24 mouse cellular contexts compared by ENCODE assay signal in the genomic region with DNA sequence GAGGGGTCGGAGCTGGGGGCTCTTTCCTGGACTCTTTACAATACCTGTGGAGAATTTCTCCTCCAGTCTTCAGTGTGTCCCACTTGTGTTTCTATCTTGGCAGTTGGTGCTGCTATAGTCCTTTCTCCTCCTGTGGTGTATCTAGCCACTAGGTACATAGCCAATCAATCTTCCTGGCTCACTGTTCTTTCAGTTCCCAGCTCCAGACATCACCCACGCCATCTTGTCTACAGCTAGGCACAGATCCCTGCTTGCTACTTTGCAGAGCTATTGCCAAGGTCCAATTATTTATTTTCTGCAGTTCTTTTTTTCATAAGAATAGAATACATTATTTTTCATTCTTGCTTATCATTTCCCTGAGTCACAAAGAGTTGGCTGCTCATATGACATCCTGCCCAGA. TPM values are rescaled to one million over a fixed set of nuclear protein-coding genes. Genes with fewer than 3 reads are reported as not detected.
DNase-seq lines count a peak whose midpoint lies in the region; ATAC-seq lines count a peak whose summit lies in the region.
"Had no signal": no experiment of that assay in that cellular context is flagged by ENCODE, and none has a peak within 500 bp of the region (broad histone marks: within the 10 kb centered on the region; RNA-seq: fewer than 3 reads in every experiment).

No protein-coding gene starts in this region.

- 69% methylated on average over 2 of the region's 2 CpGs for WGBS in embryonic facial prominence, embryonic 14.5 days
- 77% methylated on average over 2 of the region's 2 CpGs for WGBS in embryonic facial prominence, embryonic 10.5 days

- no peak overlapping the region for H3K9ac ChIP-seq in embryonic facial prominence, embryonic 14.5 days (ENCODE audit: low read depth, low read length)
- H3K9ac ChIP-seq: embryonic facial prominence, embryonic 13.5 days; forebrain, embryonic 13.5 days; forebrain, embryonic 15.5 days; forebrain, postnatal 0 days had no signal

- no peaks in the 10 kb centered on the region for H3K36me3 ChIP-seq in embryonic facial prominence, embryonic 14.5 days (ENCODE audit: control insufficient read depth, insufficient read depth, low read length)
- no peaks in the 10 kb centered on the region for H3K36me3 ChIP-seq in embryonic facial prominence, embryonic 10.5 days (replicated peaks)
- H3K36me3 ChIP-seq: embryonic facial prominence, embryonic 13.5 days; forebrain, embryonic 15.5 days; G1E had no signal

- peaks cover 4% of the 10 kb centered on the region; the same call in 1 of the 2 replicates for H3K4me1 ChIP-seq in embryonic facial prominence, embryonic 14.5 days (ENCODE audit: control insufficient read depth, insufficient read depth, low read length)
- H3K4me1 ChIP-seq in embryonic facial prominence, embryonic 10.5 days: no peaks in the 10 kb centered on the region

- H3K4me3 ChIP-seq in embryonic facial prominence, embryonic 14.5 days (ENCODE audit: low read depth, low read length): no peak overlapping the region
- no peak overlapping the region for H3K4me3 ChIP-seq in embryonic facial prominence, embryonic 10.5 days
- H3K4me3 ChIP-seq: embryonic facial prominence, embryonic 13.5 days; erythroblast, embryonic 14.5 days; forebrain, embryonic 13.5 days; forebrain, embryonic 15.5 days had no signal

- H3K4me2 ChIP-seq in embryonic facial prominence, embryonic 14.5 days (ENCODE audit: low read depth, low read length): no peak overlapping the region
- H3K4me2 ChIP-seq: embryonic facial prominence, embryonic 13.5 days; forebrain, embryonic 13.5 days; forebrain, embryonic 15.5 days had no signal

- H3K27ac ChIP-seq in embryonic facial prominence, embryonic 14.5 days (replicated peaks; ENCODE audit: low read depth, low read length): no peak overlapping the region
- no peak overlapping the region for H3K27ac ChIP-seq in embryonic facial prominence, embryonic 10.5 days (replicated peaks)
- H3K27ac ChIP-seq: embryonic facial prominence, embryonic 13.5 days; forebrain, embryonic 13.5 days; forebrain, embryonic 15.5 days had no signal

- peak; percentile 9 for DNase-seq in embryonic facial prominence, embryonic 14.5 days (ENCODE audit: low spot score)
- DNase-seq in embryonic facial prominence, embryonic 10.5 days (ENCODE audit: low spot score): no peak
- peak; percentile 71 for DNase-seq in brain, adult 2 months (ENCODE audit: low read depth, low spot score)
- peak; percentile 31 for DNase-seq in telencephalon, adult 2 months (ENCODE audit: low read depth, low spot score)
- no peak for DNase-seq in ovary, postnatal 10 days (ENCODE audit: low spot score)
- DNase-seq: adrenal gland, adult 8-10 months; adrenal gland, postnatal 14 days; adrenal gland, postnatal 36 days; B cell, adult 2 months; cerebellum, adult 11 months; cerebellum, adult 18-20 months; cerebellum, adult 8-10 months; cerebellum, adult 9-11 months; cerebellum, postnatal 25 days; forebrain, postnatal 0 days had no signal

- ATAC-seq in embryonic facial prominence, embryonic 14.5 days (ENCODE audit: low read depth): no peak
- ATAC-seq: activated CD4-positive, CD25-positive, alpha-beta regulatory T cell, adult 4 months; CD4-positive, CD25-positive, alpha-beta regulatory T cell, adult 4 months; forebrain, embryonic 13.5 days; forebrain, embryonic 15.5 days; forebrain, postnatal 0 days; Patski had no signal

- no peaks in the 10 kb centered on the region for H3K9me3 ChIP-seq in embryonic facial prominence, embryonic 14.5 days (ENCODE audit: control insufficient read depth, low read length)
- no peaks in the 10 kb centered on the region for H3K9me3 ChIP-seq in embryonic facial prominence, embryonic 10.5 days
- H3K9me3 ChIP-seq: embryonic facial prominence, embryonic 13.5 days; forebrain, embryonic 13.5 days; forebrain, embryonic 15.5 days; G1E had no signal

- H3K27me3 ChIP-seq in embryonic facial prominence, embryonic 14.5 days (replicated peaks; ENCODE audit: control insufficient read depth, insufficient read depth, low read length): no peaks in the 10 kb centered on the region
- H3K27me3 ChIP-seq in embryonic facial prominence, embryonic 10.5 days (replicated peaks; ENCODE audit: low read depth, poor library complexity, severe bottlenecking): no peaks in the 10 kb centered on the region
- H3K27me3 ChIP-seq: CH12.LX; embryonic facial prominence, embryonic 13.5 days; forebrain, embryonic 13.5 days; forebrain, embryonic 15.5 days had no signal

RNA-seq across cellular contexts. Expression of a gene that starts 34.2 kb away (rescaled TPM):
- 3.6 and 5.6 TPM in 2 replicates for polyA plus RNA-seq in embryonic facial prominence, embryonic 14.5 days (2014; fragmentation: Nextera tagmentation; extraction: Ambion mirVana)
- 0.77 and 0.87 TPM in 2 replicates for polyA plus RNA-seq in embryonic facial prominence, embryonic 10.5 days (2016; fragmentation: Nextera tagmentation; extraction: Ambion mirVana)
- polyA plus RNA-seq: Patski had no signal

Comparison
In these comparisons a context has a peak if more than half of its experiments do, and no peak if none do; other contexts are left out.
1. DNase-seq: peak in embryonic facial prominence, embryonic 14.5 days (single experiment), brain, adult 2 months (single experiment) and telencephalon, adult 2 months (single experiment); none in embryonic facial prominence, embryonic 10.5 days (single experiment) and ovary, postnatal 10 days (single experiment).